Mouse (Mus musculus): ENCODE data around the gene Itgad. TPM values are rescaled to one million over a fixed set of nuclear protein-coding genes. Genes with fewer than 3 reads are reported as not detected.

Itgad gene
- total and polyA plus RNA-seq, 3 experiments: not detected

DNA sequence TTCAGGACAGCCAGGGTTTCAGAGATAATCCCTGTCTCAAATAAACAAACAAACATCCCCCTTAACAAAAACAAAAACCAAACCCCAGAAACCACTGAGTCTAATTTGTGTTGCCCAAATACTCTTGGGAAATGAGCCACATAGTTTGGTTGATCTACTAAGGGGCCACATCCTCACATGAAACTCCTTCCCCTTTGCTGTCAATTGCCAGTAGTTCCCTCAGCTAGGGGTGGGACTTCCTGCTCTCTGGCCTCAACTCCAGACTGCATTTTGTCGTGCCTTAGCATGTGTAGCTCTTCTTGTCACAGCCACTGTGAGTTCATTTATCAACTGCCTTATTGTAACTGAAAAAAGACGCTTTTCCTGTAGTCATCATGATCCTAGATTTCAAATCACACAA is 43.9 kb upstream of the Itgad start:
- TF ChIP-seq MEF2A (IDR thresholded peaks at IDR 0.05; ENCODE audit: extremely low read depth, insufficient replicate concordance, low read depth, low read length, poor library complexity, severe bottlenecking) (no peak), ELF1 (IDR thresholded peaks at IDR 0.05; ENCODE audit: low read depth, low read length) (no peak), CTCF (IDR thresholded peaks at IDR 0.05 in 2 of 3, conservative IDR thresholded peaks at IDR 0.05 in 1 of 3; ENCODE audit: control insufficient read depth in 1 of 3, insufficient read depth in 1 of 3, low read depth in 2 of 3, low read length in 3 of 3, poor library complexity in 1 of 3, severe bottlenecking in 1 of 3) (no peak), MYB (IDR thresholded peaks at IDR 0.05; ENCODE audit: low read depth, low read length) (no peak), CHD2 (IDR thresholded peaks at IDR 0.05; ENCODE audit: low read length) (no peak), GABPA (IDR thresholded peaks at IDR 0.05; ENCODE audit: low read depth, low read length) (no peak), ZMIZ1 (IDR thresholded peaks at IDR 0.05; ENCODE audit: low read depth, low read length) (no peak), NELFE (IDR thresholded peaks at IDR 0.05; ENCODE audit: low read depth, low read length) (no peak), BHLHE40 (IDR thresholded peaks at IDR 0.05; ENCODE audit: borderline replicate concordance, low read depth, low read length) (no peak), USF1 (IDR thresholded peaks at IDR 0.05; ENCODE audit: low read depth, low read length) (no peak), SMC3 (IDR thresholded peaks at IDR 0.05; ENCODE audit: low read depth, low read length) (no peak), USF2 (IDR thresholded peaks at IDR 0.05; ENCODE audit: borderline replicate concordance in 1 of 2, insufficient read depth in 1 of 2, low read depth in 1 of 2, low read length in 2 of 2) (no peak), MAFK (IDR thresholded peaks at IDR 0.05; ENCODE audit: borderline replicate concordance, low read depth, low read length) (no peak), POLR2AphosphoS5 (IDR thresholded peaks at IDR 0.05; ENCODE audit: borderline replicate concordance, low read depth, low read length) (no peak)

DNA sequence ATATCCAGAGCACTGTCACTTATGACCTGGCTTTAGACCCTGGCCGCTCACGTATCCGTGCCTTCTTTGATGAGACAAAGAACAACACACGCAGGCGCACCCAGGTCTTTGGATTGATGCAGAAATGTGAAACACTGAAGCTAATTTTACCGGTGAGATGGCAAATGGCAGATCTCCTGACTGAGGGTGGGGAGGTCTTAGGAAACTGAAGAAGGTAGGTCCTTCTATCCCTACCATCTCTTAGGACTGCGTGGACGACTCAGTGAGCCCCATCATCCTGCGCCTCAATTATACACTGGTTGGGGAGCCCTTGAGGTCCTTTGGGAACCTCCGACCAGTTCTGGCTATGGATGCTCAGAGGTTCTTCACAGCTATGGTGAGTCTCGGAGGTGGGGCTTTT is 42.0 kb upstream of the Itgad start:
- Histone ChIP-seq H3K36me3 (ENCODE audit: control insufficient read depth in 1 of 2, insufficient read depth in 2 of 2, low read length in 2 of 2) (no peaks in the 10 kb centered on the region), H3K9ac (ENCODE audit: control insufficient read depth, low read depth, low read length, poor library complexity, severe bottlenecking) (no peak overlapping the region), H3K9me3 (replicated peaks; ENCODE audit: insufficient read depth, low read length) (no peaks in the 10 kb centered on the region), H3K27me3 (ENCODE audit: control insufficient read depth in 1 of 2, insufficient read depth in 2 of 2, low read length in 2 of 2) (peaks cover 11 to 20% of the 10 kb centered on the region in 2 experiments), H3K4me3 (ENCODE audit: control insufficient read depth in 1 of 2, insufficient read depth in 1 of 2, low read depth in 2 of 2, low read length in 2 of 2) (no peak overlapping the region), H3K27ac (ENCODE audit: control insufficient read depth, low read depth, low read length) (no peak overlapping the region), H3K4me1 (ENCODE audit: control insufficient read depth in 1 of 2, insufficient read depth in 2 of 2, low read length in 2 of 2) (no peaks in the 10 kb centered on the region), H3K79me2 (ENCODE audit: control insufficient read depth, insufficient read depth, low read length, poor library complexity) (no peaks in the 10 kb centered on the region)
- no peak for DNase-seq (ENCODE audit: low read depth, low spot score)
- no peak for TF ChIP-seq ZC3H11A (IDR thresholded peaks at IDR 0.05; ENCODE audit: low read depth, low read length)

More for the DNA sequence above, 43.9 kb upstream of the Itgad start:
- Histone ChIP-seq H3K27me3 (ENCODE audit: control insufficient read depth in 1 of 2, insufficient read depth in 2 of 2, low read length in 2 of 2) (peaks cover 15 to 35% of the 10 kb centered on the region in 2 experiments), H3K36me3 (ENCODE audit: control insufficient read depth in 1 of 2, insufficient read depth in 2 of 2, low read length in 2 of 2) (no peaks in the 10 kb centered on the region), H3K4me1 (ENCODE audit: control insufficient read depth in 1 of 2, insufficient read depth in 2 of 2, low read length in 2 of 2) (no peaks in the 10 kb centered on the region), H3K79me2 (ENCODE audit: control insufficient read depth, insufficient read depth, low read length, poor library complexity) (no peaks in the 10 kb centered on the region), H3K27ac (ENCODE audit: control insufficient read depth, low read depth, low read length) (no peak overlapping the region), H3K4me3 (ENCODE audit: control insufficient read depth in 1 of 2, insufficient read depth in 1 of 2, low read depth in 2 of 2, low read length in 2 of 2) (no peak overlapping the region), H3K9me3 (replicated peaks; ENCODE audit: insufficient read depth, low read length) (no peaks in the 10 kb centered on the region), H3K9ac (ENCODE audit: control insufficient read depth, low read depth, low read length, poor library complexity, severe bottlenecking) (no peak overlapping the region)
- DNase-seq (ENCODE audit: low read depth, low spot score): peak; percentile 25

All from MEL (cell line).